Mouse (Mus musculus): ENCODE results near the gene Fstl4. TPM values are rescaled to one million over a fixed set of nuclear protein-coding genes. Genes with fewer than 3 reads are reported as not detected.

Fstl4 gene
- total RNA-seq, 1 experiment = 0.09 TPM

- no peaks in the 10 kb centered on the region for H3K4me1 ChIP-seq (ENCODE audit: control insufficient read depth in 2 of 2, insufficient read depth in 2 of 2, low read length in 2 of 2, poor library complexity in 1 of 2)
- no peaks in the 10 kb centered on the region for H3K9me3 ChIP-seq (ENCODE audit: control insufficient read depth, insufficient read depth, low read depth, low read length)
- no peak overlapping the region for H3K27ac ChIP-seq (ENCODE audit: insufficient read depth, low read depth, low read length, poor library complexity, severe bottlenecking)
- H3K36me3 ChIP-seq (ENCODE audit: control insufficient read depth, insufficient read depth, low read length, poor library complexity, severe bottlenecking) = no peaks in the 10 kb centered on the region
- DNase-seq (ENCODE audit: low read depth, low spot score) = no peak
- no peak overlapping the region for H3K4me3 ChIP-seq (ENCODE audit: insufficient read depth in 1 of 2, low read depth in 1 of 2, low read length in 2 of 2, poor library complexity in 1 of 2, severe bottlenecking in 1 of 2)
- no peak overlapping the region for H3K9ac ChIP-seq (ENCODE audit: insufficient read depth, low read depth, low read length, poor library complexity, severe bottlenecking)
- TF ChIP-seq ZNF384 (IDR thresholded peaks at IDR 0.05; ENCODE audit: low read depth, low read length) = no peak
- TF ChIP-seq CHD2 (IDR thresholded peaks at IDR 0.05; ENCODE audit: low read depth, low read length) = no peak
- TF ChIP-seq ZC3H11A (IDR thresholded peaks at IDR 0.05; ENCODE audit: borderline replicate concordance, low read depth, low read length) = no peak
- no peak for TF ChIP-seq MAFK (IDR thresholded peaks at IDR 0.05; ENCODE audit: insufficient read depth, low read depth, low read length)
- no peak for TF ChIP-seq HCFC1 (IDR thresholded peaks at IDR 0.05; ENCODE audit: borderline replicate concordance, insufficient read depth, low read length)
- in situ Hi-C loops (cut with MboI; ENCODE audit: low sequenced_read_pairs in 2 of 2, unreplicated experiment in 2 of 2) = no loop called here
Measured at GRCm38 (mm10) chr11:52928321-52928720, 163.9 kb downstream of the Fstl4 start.

- in situ Hi-C loops (cut with MboI; ENCODE audit: low sequenced_read_pairs in 2 of 2, unreplicated experiment in 2 of 2) = no loop called here
- H3K27ac ChIP-seq (ENCODE audit: insufficient read depth, low read depth, low read length, poor library complexity, severe bottlenecking) = no peak overlapping the region; the same call in 1 of the 2 replicates
- TF ChIP-seq ZNF384 (IDR thresholded peaks at IDR 0.05; ENCODE audit: low read depth, low read length) (no peak), HCFC1 (IDR thresholded peaks at IDR 0.05; ENCODE audit: borderline replicate concordance, insufficient read depth, low read length) (no peak), CHD2 (IDR thresholded peaks at IDR 0.05; ENCODE audit: low read depth, low read length) (no peak), ZC3H11A (IDR thresholded peaks at IDR 0.05; ENCODE audit: borderline replicate concordance, low read depth, low read length) (no peak), MAFK (IDR thresholded peaks at IDR 0.05; ENCODE audit: insufficient read depth, low read depth, low read length) (no peak)
Measured at GRCm38 (mm10) chr11:52939336-52940070, 175.1 kb downstream of the Fstl4 start.

GRCm38 (mm10) chr11:52942967-52943366, 178.5 kb downstream of the Fstl4 start:
- Histone ChIP-seq H3K36me3 (ENCODE audit: control insufficient read depth, insufficient read depth, low read length, poor library complexity, severe bottlenecking) (no peaks in the 10 kb centered on the region), H3K4me3 (ENCODE audit: insufficient read depth in 1 of 2, low read depth in 1 of 2, low read length in 2 of 2, poor library complexity in 1 of 2, severe bottlenecking in 1 of 2) (no peak overlapping the region), H3K9ac (ENCODE audit: insufficient read depth, low read depth, low read length, poor library complexity, severe bottlenecking) (no peak overlapping the region), H3K4me1 (ENCODE audit: control insufficient read depth in 2 of 2, insufficient read depth in 2 of 2, low read length in 2 of 2, poor library complexity in 1 of 2) (no peaks in the 10 kb centered on the region), H3K9me3 (ENCODE audit: control insufficient read depth, insufficient read depth, low read depth, low read length) (no peaks in the 10 kb centered on the region), H3K27ac (ENCODE audit: insufficient read depth, low read depth, low read length, poor library complexity, severe bottlenecking) (no peak overlapping the region)
- no peak for DNase-seq (ENCODE audit: low read depth, low spot score)
- in situ Hi-C loops (cut with MboI; ENCODE audit: low sequenced_read_pairs in 2 of 2, unreplicated experiment in 2 of 2) = no loop called here
- TF ChIP-seq ZNF384 (IDR thresholded peaks at IDR 0.05; ENCODE audit: low read depth, low read length) = no peak
- no peak for TF ChIP-seq CHD2 (IDR thresholded peaks at IDR 0.05; ENCODE audit: low read depth, low read length)
- no peak for TF ChIP-seq HCFC1 (IDR thresholded peaks at IDR 0.05; ENCODE audit: borderline replicate concordance, insufficient read depth, low read length)
- no peak for TF ChIP-seq MAFK (IDR thresholded peaks at IDR 0.05; ENCODE audit: insufficient read depth, low read depth, low read length)
- TF ChIP-seq ZC3H11A (IDR thresholded peaks at IDR 0.05; ENCODE audit: borderline replicate concordance, low read depth, low read length) = no peak

More at GRCm38 (mm10) chr11:52939336-52940070, 175.1 kb downstream of the Fstl4 start:
- no peak overlapping the region for H3K9ac ChIP-seq (ENCODE audit: insufficient read depth, low read depth, low read length, poor library complexity, severe bottlenecking)
- H3K36me3 ChIP-seq (ENCODE audit: control insufficient read depth, insufficient read depth, low read length, poor library complexity, severe bottlenecking) = no peaks in the 10 kb centered on the region
- no peak for DNase-seq (ENCODE audit: low read depth, low spot score)
- no peak overlapping the region for H3K4me3 ChIP-seq (ENCODE audit: insufficient read depth in 1 of 2, low read depth in 1 of 2, low read length in 2 of 2, poor library complexity in 1 of 2, severe bottlenecking in 1 of 2)
- H3K4me1 ChIP-seq (ENCODE audit: control insufficient read depth in 2 of 2, insufficient read depth in 2 of 2, low read length in 2 of 2, poor library complexity in 1 of 2) = no peaks in the 10 kb centered on the region
- no peaks in the 10 kb centered on the region for H3K9me3 ChIP-seq (ENCODE audit: control insufficient read depth, insufficient read depth, low read depth, low read length)

DNA sequence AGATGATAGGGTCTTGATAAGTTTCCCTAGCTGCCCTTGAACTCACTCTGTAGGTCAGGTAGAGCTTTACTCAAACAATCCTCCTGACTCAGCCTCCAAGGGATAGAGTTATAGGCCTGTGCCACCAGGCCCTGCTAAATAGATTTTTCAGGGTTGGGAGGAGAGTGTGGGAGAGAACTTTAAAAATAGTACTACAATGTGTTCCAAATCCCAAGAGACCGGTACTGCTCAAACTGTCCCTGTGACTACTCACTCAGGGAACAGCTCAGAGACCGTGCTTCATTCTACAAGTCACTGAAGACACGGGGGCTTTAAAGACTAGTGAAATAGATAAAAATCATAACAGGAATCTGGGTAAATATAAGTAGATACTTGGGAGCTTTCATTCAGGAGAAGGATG, 190.6 kb downstream of the Fstl4 start:
- Histone ChIP-seq H3K9ac (ENCODE audit: insufficient read depth, low read depth, low read length, poor library complexity, severe bottlenecking) (no peak overlapping the region), H3K4me3 (ENCODE audit: insufficient read depth in 1 of 2, low read depth in 1 of 2, low read length in 2 of 2, poor library complexity in 1 of 2, severe bottlenecking in 1 of 2) (no peak overlapping the region), H3K36me3 (ENCODE audit: control insufficient read depth, insufficient read depth, low read length, poor library complexity, severe bottlenecking) (no peaks in the 10 kb centered on the region), H3K27ac (ENCODE audit: insufficient read depth, low read depth, low read length, poor library complexity, severe bottlenecking) (no peak overlapping the region), H3K4me1 (ENCODE audit: control insufficient read depth in 2 of 2, insufficient read depth in 2 of 2, low read length in 2 of 2, poor library complexity in 1 of 2) (no peaks in the 10 kb centered on the region), H3K9me3 (ENCODE audit: control insufficient read depth, insufficient read depth, low read depth, low read length) (no peaks in the 10 kb centered on the region)
- DNase-seq (ENCODE audit: low read depth, low spot score) = no peak
- no peak for TF ChIP-seq MAFK (IDR thresholded peaks at IDR 0.05; ENCODE audit: insufficient read depth, low read depth, low read length)
- TF ChIP-seq ZC3H11A (IDR thresholded peaks at IDR 0.05; ENCODE audit: borderline replicate concordance, low read depth, low read length) = no peak
- no peak for TF ChIP-seq CHD2 (IDR thresholded peaks at IDR 0.05; ENCODE audit: low read depth, low read length)
- TF ChIP-seq ZNF384 (IDR thresholded peaks at IDR 0.05; ENCODE audit: low read depth, low read length) = no peak
- TF ChIP-seq HCFC1 (IDR thresholded peaks at IDR 0.05; ENCODE audit: borderline replicate concordance, insufficient read depth, low read length) = no peak
- in situ Hi-C loops (cut with MboI; ENCODE audit: low sequenced_read_pairs in 2 of 2, unreplicated experiment in 2 of 2) = no loop called here

Data from ES-E14 (cell line).